Mouse (Mus musculus): ENCODE results near the gene Gm49027. TPM values are rescaled to one million over a fixed set of nuclear protein-coding genes. Genes with fewer than 3 reads are reported as not detected.

The Gm49027 gene
- polyA plus RNA-seq, 1 experiment from 2014 or later: 0.73 TPM

GRCm38 (mm10) chr5:123528641-123529040, 3.4 kb upstream of the Gm49027 start:
- H3K27me3 ChIP-seq (ENCODE audit: control insufficient read depth, insufficient read depth, low read depth, low read length): no peaks in the 10 kb centered on the region
- peaks cover 3% of the 10 kb centered on the region for H3K4me1 ChIP-seq (ENCODE audit: control insufficient read depth, insufficient read depth, low read length)
- H3K36me3 ChIP-seq (ENCODE audit: control insufficient read depth, insufficient read depth, low read length): peaks cover 39% of the 10 kb centered on the region
- no peak overlapping the region for H3K27ac ChIP-seq (ENCODE audit: low read length)
- WGBS: 74% methylated on average over 7 of the region's 7 CpGs
- H3K9ac ChIP-seq (ENCODE audit: low read depth, low read length): no peak overlapping the region
- H3K4me3 ChIP-seq (ENCODE audit: low read depth, low read length): no peak overlapping the region
- no peak for ATAC-seq
- no peaks in the 10 kb centered on the region for H3K9me3 ChIP-seq (replicated peaks; ENCODE audit: control insufficient read depth, low read length, poor library complexity, severe bottlenecking)
- H3K4me2 ChIP-seq (ENCODE audit: low read length): no peak overlapping the region

GRCm38 (mm10) chr5:123525916-123526495, 718 bp upstream of the Gm49027 start:
- 94% methylated on average over 9 of the region's 9 CpGs for WGBS

GRCm38 (mm10) chr5:123524393-123524750, 916 bp downstream of the Gm49027 start:
- WGBS: under 1% methylated on average over 26 of the region's 27 CpGs
- Histone ChIP-seq H3K9ac (ENCODE audit: low read depth, low read length) (peak overlapping the region; percentile 82), H3K9me3 (replicated peaks; ENCODE audit: control insufficient read depth, low read length, poor library complexity, severe bottlenecking) (no peaks in the 10 kb centered on the region), H3K27ac (ENCODE audit: low read length) (peak overlapping the region; percentile 61), H3K36me3 (ENCODE audit: control insufficient read depth, insufficient read depth, low read length) (peaks cover 8% of the 10 kb centered on the region), H3K27me3 (ENCODE audit: control insufficient read depth, insufficient read depth, low read depth, low read length) (no peaks in the 10 kb centered on the region), H3K4me3 (ENCODE audit: low read depth, low read length) (peak overlapping the region; percentile 93), H3K4me1 (ENCODE audit: control insufficient read depth, insufficient read depth, low read length) (peaks cover 16% of the 10 kb centered on the region), H3K4me2 (ENCODE audit: low read length) (peak overlapping the region; percentile 91)
- peak; percentile 90 for ATAC-seq

More at GRCm38 (mm10) chr5:123525916-123526495, 718 bp upstream of the Gm49027 start:
- Histone ChIP-seq H3K9ac (ENCODE audit: low read depth, low read length) (no peak overlapping the region), H3K36me3 (ENCODE audit: control insufficient read depth, insufficient read depth, low read length) (peaks cover 20% of the 10 kb centered on the region), H3K9me3 (replicated peaks; ENCODE audit: control insufficient read depth, low read length, poor library complexity, severe bottlenecking) (no peaks in the 10 kb centered on the region), H3K4me2 (ENCODE audit: low read length) (no peak overlapping the region), H3K27ac (ENCODE audit: low read length) (no peak overlapping the region), H3K27me3 (ENCODE audit: control insufficient read depth, insufficient read depth, low read depth, low read length) (no peaks in the 10 kb centered on the region), H3K4me3 (ENCODE audit: low read depth, low read length) (no peak overlapping the region), H3K4me1 (ENCODE audit: control insufficient read depth, insufficient read depth, low read length) (peaks cover 16% of the 10 kb centered on the region)
- ATAC-seq: no peak

- WGBS: under 1% methylated on average over 81 of the region's 82 CpGs
- H3K36me3 ChIP-seq (ENCODE audit: control insufficient read depth, insufficient read depth, low read length): peaks cover 6% of the 10 kb centered on the region; the same call in 1 of the 2 replicates
- H3K9ac ChIP-seq (ENCODE audit: low read depth, low read length): peak within 1 kb of the TSS; percentile 82
- H3K27ac ChIP-seq (ENCODE audit: low read length): peak within 1 kb of the TSS; percentile 61
- peaks cover 16% of the 10 kb centered on the region for H3K4me1 ChIP-seq (ENCODE audit: control insufficient read depth, insufficient read depth, low read length)
- no peaks in the 10 kb centered on the region for H3K9me3 ChIP-seq (replicated peaks; ENCODE audit: control insufficient read depth, low read length, poor library complexity, severe bottlenecking)
- no peaks in the 10 kb centered on the region for H3K27me3 ChIP-seq (ENCODE audit: control insufficient read depth, insufficient read depth, low read depth, low read length)
- peak within 1 kb of the TSS; percentile 98 for H3K4me2 ChIP-seq (ENCODE audit: low read length)
- peak; percentile 98 for ATAC-seq
- H3K4me3 ChIP-seq (ENCODE audit: low read depth, low read length): peak within 1 kb of the TSS; percentile 93
Measured at GRCm38 (mm10) chr5:123523692-123524392, 1.4 kb downstream of the Gm49027 start, which contains the start of gene Diablo. Gene Diablo, minus strand, starts transcription at chr5:123524176.

GRCm38 (mm10) chr5:123522166-123522565, 3.1 kb downstream of the Gm49027 start:
- Histone ChIP-seq H3K4me3 (ENCODE audit: low read depth, low read length) (no peak overlapping the region), H3K4me1 (ENCODE audit: control insufficient read depth, insufficient read depth, low read length) (peaks cover 16% of the 10 kb centered on the region), H3K9me3 (replicated peaks; ENCODE audit: control insufficient read depth, low read length, poor library complexity, severe bottlenecking) (no peaks in the 10 kb centered on the region), H3K27ac (ENCODE audit: low read length) (no peak overlapping the region), H3K27me3 (ENCODE audit: control insufficient read depth, insufficient read depth, low read depth, low read length) (no peaks in the 10 kb centered on the region), H3K9ac (ENCODE audit: low read depth, low read length) (no peak overlapping the region), H3K4me2 (ENCODE audit: low read length) (no peak overlapping the region), H3K36me3 (ENCODE audit: control insufficient read depth, insufficient read depth, low read length) (peaks cover 6% of the 10 kb centered on the region)
- WGBS: 84% methylated on average over 1 of the region's 1 CpGs
- ATAC-seq: no peak

GRCm38 (mm10) chr5:123521621-123522020, 3.7 kb downstream of the Gm49027 start:
- ATAC-seq: no peak
- peaks cover 8% of the 10 kb centered on the region for H3K36me3 ChIP-seq (ENCODE audit: control insufficient read depth, insufficient read depth, low read length)
- 89% methylated on average over 1 of the region's 1 CpGs for WGBS
- no peak overlapping the region for H3K9ac ChIP-seq (ENCODE audit: low read depth, low read length)
- H3K4me1 ChIP-seq (ENCODE audit: control insufficient read depth, insufficient read depth, low read length): peaks cover 16% of the 10 kb centered on the region
- no peaks in the 10 kb centered on the region for H3K27me3 ChIP-seq (ENCODE audit: control insufficient read depth, insufficient read depth, low read depth, low read length)
- no peak overlapping the region for H3K27ac ChIP-seq (ENCODE audit: low read length)
- H3K4me2 ChIP-seq (ENCODE audit: low read length): no peak overlapping the region
- H3K9me3 ChIP-seq (replicated peaks; ENCODE audit: control insufficient read depth, low read length, poor library complexity, severe bottlenecking): no peaks in the 10 kb centered on the region
- H3K4me3 ChIP-seq (ENCODE audit: low read depth, low read length): no peak overlapping the region

GRCm38 (mm10) chr5:123520666-123521065, 4.6 kb downstream of the Gm49027 start:
- peaks cover 16% of the 10 kb centered on the region for H3K4me1 ChIP-seq (ENCODE audit: control insufficient read depth, insufficient read depth, low read length)
- no peak overlapping the region for H3K4me3 ChIP-seq (ENCODE audit: low read depth, low read length)
- 92% methylated on average over 9 of the region's 9 CpGs for WGBS
- no peak overlapping the region for H3K9ac ChIP-seq (ENCODE audit: low read depth, low read length)
- H3K36me3 ChIP-seq (ENCODE audit: control insufficient read depth, insufficient read depth, low read length): peaks cover 13% of the 10 kb centered on the region
- ATAC-seq: no peak
- no peaks in the 10 kb centered on the region for H3K9me3 ChIP-seq (replicated peaks; ENCODE audit: control insufficient read depth, low read length, poor library complexity, severe bottlenecking)
- H3K27ac ChIP-seq (ENCODE audit: low read length): no peak overlapping the region
- no peaks in the 10 kb centered on the region for H3K27me3 ChIP-seq (ENCODE audit: control insufficient read depth, insufficient read depth, low read depth, low read length)
- no peak overlapping the region for H3K4me2 ChIP-seq (ENCODE audit: low read length)

- Histone ChIP-seq H3K36me3 (ENCODE audit: control insufficient read depth, insufficient read depth, low read length) (peaks cover 21% of the 10 kb centered on the region), H3K9me3 (replicated peaks; ENCODE audit: control insufficient read depth, low read length, poor library complexity, severe bottlenecking) (no peaks in the 10 kb centered on the region), H3K4me3 (ENCODE audit: low read depth, low read length) (no peak overlapping the region), H3K4me2 (ENCODE audit: low read length) (no peak overlapping the region), H3K9ac (ENCODE audit: low read depth, low read length) (no peak overlapping the region), H3K4me1 (ENCODE audit: control insufficient read depth, insufficient read depth, low read length) (no peaks in the 10 kb centered on the region), H3K27ac (ENCODE audit: low read length) (no peak overlapping the region), H3K27me3 (ENCODE audit: control insufficient read depth, insufficient read depth, low read depth, low read length) (no peaks in the 10 kb centered on the region)
- ATAC-seq: no peak
- WGBS: 93% methylated on average over 5 of the region's 5 CpGs
Measured at GRCm38 (mm10) chr5:123514871-123515270, 10.4 kb downstream of the Gm49027 start.

- WGBS: 77% methylated on average over 3 of the region's 3 CpGs
- H3K9ac ChIP-seq (ENCODE audit: low read depth, low read length): no peak overlapping the region
- no peak overlapping the region for H3K27ac ChIP-seq (ENCODE audit: low read length)
- ATAC-seq: no peak
- no peak overlapping the region for H3K4me2 ChIP-seq (ENCODE audit: low read length)
- peaks cover 4% of the 10 kb centered on the region; the same call in 1 of the 2 replicates for H3K4me1 ChIP-seq (ENCODE audit: control insufficient read depth, insufficient read depth, low read length)
- no peak overlapping the region for H3K4me3 ChIP-seq (ENCODE audit: low read depth, low read length)
- H3K27me3 ChIP-seq (ENCODE audit: control insufficient read depth, insufficient read depth, low read depth, low read length): no peaks in the 10 kb centered on the region
- H3K9me3 ChIP-seq (replicated peaks; ENCODE audit: control insufficient read depth, low read length, poor library complexity, severe bottlenecking): no peaks in the 10 kb centered on the region
- peaks cover 14% of the 10 kb centered on the region for H3K36me3 ChIP-seq (ENCODE audit: control insufficient read depth, insufficient read depth, low read length)
Measured at GRCm38 (mm10) chr5:123512102-123512501, 13.2 kb downstream of the Gm49027 start.

All from midbrain, embryonic 16.5 days (tissue).